7 mouse cellular contexts compared by ENCODE assay signal in the genomic region with DNA sequence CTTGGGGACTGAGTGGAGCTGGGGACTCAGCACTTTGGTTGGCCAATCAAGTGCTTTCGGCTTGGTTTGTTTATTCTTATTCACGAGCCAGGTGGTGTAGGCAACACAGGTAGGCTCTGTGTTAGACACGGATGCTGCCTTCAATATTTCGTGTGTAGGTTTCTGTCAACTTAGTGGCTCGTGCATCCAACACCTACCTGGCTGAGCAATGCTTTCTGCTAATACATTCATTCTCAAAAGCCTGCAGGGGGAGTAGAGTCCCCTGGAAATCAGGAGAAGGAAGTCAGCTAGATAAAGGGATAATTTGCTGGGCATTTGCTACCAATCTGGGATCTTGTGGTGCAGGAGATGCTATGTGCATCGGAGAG. TPM values are rescaled to one million over a fixed set of nuclear protein-coding genes. Genes with fewer than 3 reads are reported as not detected.
DNase-seq lines count a peak whose midpoint lies in the region; ATAC-seq lines count a peak whose summit lies in the region.

No protein-coding gene starts in this region.

- ATAC-seq in megakaryocyte, adult 5-6 weeks (ENCODE audit: poor library complexity, severe bottlenecking): no peak
- no peak for ATAC-seq in embryonic facial prominence, embryonic 15.5 days (ENCODE audit: insufficient number of reproducible peaks, low FRiP score, low TSS enrichment, low read depth)
- no peak for ATAC-seq in stomach, embryonic 15.5 days (ENCODE audit: insufficient read depth, low FRiP score, low read depth)
- no peak for ATAC-seq in monocyte, adult 5-6 weeks (replicated peaks; ENCODE audit: insufficient number of reproducible peaks, low FRiP score, low TSS enrichment, poor library complexity, severe bottlenecking)

- peaks cover 35% of the 10 kb centered on the region for H3K4me1 ChIP-seq in megakaryocyte, embryonic 14.5 days
- peaks cover 17% of the 10 kb centered on the region for H3K4me1 ChIP-seq in embryonic facial prominence, embryonic 15.5 days
- H3K4me1 ChIP-seq in limb, embryonic 10.5 days: peaks cover 15% of the 10 kb centered on the region
- H3K4me1 ChIP-seq in stomach, embryonic 15.5 days: 0 out of 2 replicates have a peak, but pooled peaks cover 4% of the 10 kb centered on the region

- no peak for DNase-seq in limb, embryonic 10.5 days (ENCODE audit: low spot score)
- no peak for DNase-seq in cerebellum, postnatal 14 days

- peak overlapping the region; percentile 54; the same call in 1 of the 2 replicates for H3K9ac ChIP-seq in embryonic facial prominence, embryonic 15.5 days
- H3K9ac ChIP-seq in stomach, embryonic 15.5 days: no peak overlapping the region

- H3K9me3 ChIP-seq in megakaryocyte, embryonic 14.5 days: no peaks in the 10 kb centered on the region
- H3K9me3 ChIP-seq in embryonic facial prominence, embryonic 15.5 days (replicated peaks): no peaks in the 10 kb centered on the region
- H3K9me3 ChIP-seq in limb, embryonic 10.5 days (replicated peaks): no peaks in the 10 kb centered on the region
- H3K9me3 ChIP-seq in stomach, embryonic 15.5 days: no peaks in the 10 kb centered on the region

- no peak overlapping the region for H3K27ac ChIP-seq in embryonic facial prominence, embryonic 15.5 days (replicated peaks)
- peak overlapping the region; percentile 91 for H3K27ac ChIP-seq in limb, embryonic 10.5 days
- peak overlapping the region; percentile 40; the same call in 1 of the 2 replicates for H3K27ac ChIP-seq in stomach, embryonic 15.5 days

- WGBS in embryonic facial prominence, embryonic 15.5 days: 29% methylated on average over 6 of the region's 6 CpGs
- 37% methylated on average over 6 of the region's 6 CpGs for WGBS in limb, embryonic 10.5 days
- 20% methylated on average over 6 of the region's 6 CpGs for whole genome bisulfite sequencing in stomach, embryonic 15.5 days

- H3K27me3 ChIP-seq in megakaryocyte, embryonic 14.5 days (replicated peaks): peaks cover 15% of the 10 kb centered on the region
- no peaks in the 10 kb centered on the region for H3K27me3 ChIP-seq in embryonic facial prominence, embryonic 15.5 days
- peaks cover 14% of the 10 kb centered on the region; the same call in 1 of the 2 replicates for H3K27me3 ChIP-seq in limb, embryonic 10.5 days (ENCODE audit: low read depth, poor library complexity, severe bottlenecking)
- H3K27me3 ChIP-seq in stomach, embryonic 15.5 days (replicated peaks): no peaks in the 10 kb centered on the region

- H3K4me2 ChIP-seq in embryonic facial prominence, embryonic 15.5 days (replicated peaks): peak overlapping the region; percentile 96
- H3K4me2 ChIP-seq in stomach, embryonic 15.5 days: peak overlapping the region; percentile 97

- H3K4me3 ChIP-seq in megakaryocyte, embryonic 14.5 days (replicated peaks): peak overlapping the region; percentile 94
- H3K4me3 ChIP-seq in embryonic facial prominence, embryonic 15.5 days (replicated peaks): peak overlapping the region; percentile 58
- peak overlapping the region; percentile 85 for H3K4me3 ChIP-seq in limb, embryonic 10.5 days
- H3K4me3 ChIP-seq in stomach, embryonic 15.5 days (replicated peaks): peak overlapping the region; percentile 62

- H3K36me3 ChIP-seq in megakaryocyte, embryonic 14.5 days (replicated peaks; ENCODE audit: low read length): peaks cover 2% of the 10 kb centered on the region
- H3K36me3 ChIP-seq in embryonic facial prominence, embryonic 15.5 days: no peaks in the 10 kb centered on the region
- H3K36me3 ChIP-seq in limb, embryonic 10.5 days: no peaks in the 10 kb centered on the region
- H3K36me3 ChIP-seq in stomach, embryonic 15.5 days: no peaks in the 10 kb centered on the region

RNA-seq across cellular contexts. Expression of a gene that starts 1.0 kb away (rescaled TPM):
- polyA plus RNA-seq in megakaryocyte, embryonic 14.5 days (2012; ENCODE audit: insufficient read depth, low replicate concordance): 0.68 and 0.83 TPM in 2 replicates
- 88.4 and 109 TPM in 2 replicates for total RNA-seq in megakaryocyte, adult 5-6 weeks (2015)
- 52.7 and 57.5 TPM in 2 replicates for total RNA-seq in megakaryocyte, adult 5-6 weeks (2017)
- polyA plus RNA-seq in embryonic facial prominence, embryonic 15.5 days (2015; fragmentation: Nextera tagmentation; extraction: Ambion mirVana): 7.5 and 8.8 TPM in 2 replicates
- polyA plus RNA-seq in limb, embryonic 10.5 days (2016; fragmentation: Nextera tagmentation; extraction: Ambion mirVana): 3.4 and 5.4 TPM in 2 replicates
- 6.2 and 6.7 TPM in 2 replicates for polyA plus RNA-seq in stomach, embryonic 15.5 days (2015; fragmentation: Nextera tagmentation; extraction: Ambion mirVana)
- total RNA-seq in monocyte, adult 5-6 weeks (2017): 7.0 to 25.9 TPM (median 14.3 TPM) in 3 replicates

RNA-seq across cellular contexts. Expression of a gene that starts 13.8 kb away (rescaled TPM):
- polyA plus RNA-seq in megakaryocyte, embryonic 14.5 days (2012; ENCODE audit: insufficient read depth, low replicate concordance): 1.4 and 2.5 TPM in 2 replicates
- 7.7 and 9.2 TPM in 2 replicates for total RNA-seq in megakaryocyte, adult 5-6 weeks (2015)
- total RNA-seq in megakaryocyte, adult 5-6 weeks (2017): 9.3 and 10.2 TPM in 2 replicates
- 1.5 and 1.6 TPM in 2 replicates for polyA plus RNA-seq in embryonic facial prominence, embryonic 15.5 days (2015; fragmentation: Nextera tagmentation; extraction: Ambion mirVana)
- 0.78 and 0.94 TPM in 2 replicates for polyA plus RNA-seq in limb, embryonic 10.5 days (2016; fragmentation: Nextera tagmentation; extraction: Ambion mirVana)
- 1.5 and 1.6 TPM in 2 replicates for polyA plus RNA-seq in stomach, embryonic 15.5 days (2015; fragmentation: Nextera tagmentation; extraction: Ambion mirVana)
- total RNA-seq in monocyte, adult 5-6 weeks (2017): 5.8 to 27.1 TPM (median 20.9 TPM) in 3 replicates

RNA-seq across cellular contexts. Expression of a gene that starts 55.0 kb away (rescaled TPM):
- 0.51 TPM in 1 of 2 replicates, not detected in the other for polyA plus RNA-seq in megakaryocyte, embryonic 14.5 days (2012; ENCODE audit: insufficient read depth, low replicate concordance)
- 36.3 and 38.3 TPM in 2 replicates for total RNA-seq in megakaryocyte, adult 5-6 weeks (2015)
- 35.8 and 36.1 TPM in 2 replicates for total RNA-seq in megakaryocyte, adult 5-6 weeks (2017)
- polyA plus RNA-seq in embryonic facial prominence, embryonic 15.5 days (2015; fragmentation: Nextera tagmentation; extraction: Ambion mirVana): 38.7 and 40.0 TPM in 2 replicates
- polyA plus RNA-seq in limb, embryonic 10.5 days (2016; fragmentation: Nextera tagmentation; extraction: Ambion mirVana): 44.2 and 54.9 TPM in 2 replicates
- polyA plus RNA-seq in stomach, embryonic 15.5 days (2015; fragmentation: Nextera tagmentation; extraction: Ambion mirVana): 19.2 and 20.0 TPM in 2 replicates
- 28.8 to 54.1 TPM (median 31.5 TPM) in 3 replicates for total RNA-seq in monocyte, adult 5-6 weeks (2017)

Comparison
In these comparisons a context has a peak if more than half of its experiments do, and no peak if none do; other contexts are left out.
1. RNA of a gene that starts 55.0 kb away (polyA plus RNA-seq): 44.2 to 54.9 TPM in limb, embryonic 10.5 days, 38.7 to 40.0 TPM in embryonic facial prominence, embryonic 15.5 days and 19.2 to 20.0 TPM in stomach, embryonic 15.5 days; 0.51 TPM in megakaryocyte, embryonic 14.5 days; every median in the first group is over 10 times any median in the second.
2. Peak in every context shown above with its lines, with median percentiles within 50 percentile points of each other: H3K4me3 ChIP-seq.